Mouse (Mus musculus): ENCODE measurements around the gene Gal3st2c.

DNA sequence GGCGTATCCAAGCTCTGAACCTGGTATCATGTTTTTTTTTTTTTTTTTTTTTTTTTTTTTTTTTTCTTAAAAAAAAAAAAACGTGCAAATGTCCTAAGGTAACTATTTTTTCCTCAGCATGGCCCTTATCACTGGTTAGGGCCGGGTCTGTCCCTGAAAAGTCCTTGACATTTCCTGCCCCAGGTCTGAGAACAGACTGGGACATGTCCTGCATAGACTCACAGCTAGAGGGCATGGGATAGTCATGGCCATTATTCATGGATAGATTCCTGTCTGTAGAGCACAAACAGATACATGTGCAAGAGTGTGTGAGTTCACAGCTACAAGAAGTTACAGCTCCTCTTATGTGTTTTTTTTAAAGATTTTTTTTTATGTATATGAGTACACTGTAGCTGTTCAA lies 1.5 kb upstream of the Gal3st2c start:
- TF ChIP-seq CTCF (IDR thresholded peaks at IDR 0.05; ENCODE audit: borderline replicate concordance, control insufficient read depth, extremely low read depth, insufficient read depth, low read length, poor library complexity): no peak
- no peak for TF ChIP-seq POLR2A (IDR thresholded peaks at IDR 0.05; ENCODE audit: control insufficient read depth, extremely low read depth, insufficient read depth, low read length, poor library complexity)

All from thymus, adult 2 months (tissue).